Mouse (Mus musculus) neural tube, embryonic 15.5 days (tissue): ENCODE data around the gene Acot7. TPM values are rescaled to one million over a fixed set of nuclear protein-coding genes. Genes with fewer than 3 reads are reported as not detected.

Experiments used
- ATAC-seq: fragments of 200-750 bp; cut with Nextera tagmentation; 2 replicates; pipeline ENCODE4 v1.8.0; 2017; ENCODE audit warnings: mild to moderate bottlenecking, moderate TSS enrichment, moderate library complexity; ENCODE audit not compliant: low FRiP score
- H3K27ac ChIP-seq: fragments of 300-500 bp; sonication (generic); replicated peaks from 2 replicates; pipeline ENCODE4 v1.5.1; 2015; ENCODE audit warnings: mild to moderate bottlenecking, inconsistent platforms
- H3K27me3 ChIP-seq: fragments of 300-500 bp; sonication (generic); replicated peaks from 2 replicates; pipeline ENCODE4 v1.6.1; 2015; ENCODE audit warnings: inconsistent platforms
- H3K36me3 ChIP-seq: fragments of 300-500 bp; sonication (generic); 2 replicates; pipeline ENCODE4 v1.6.1; 2015; ENCODE audit warnings: inconsistent platforms
- H3K4me1 ChIP-seq: fragments of 300-500 bp; sonication (generic); 2 replicates; pipeline ENCODE4 v1.6.1; 2015; ENCODE audit warnings: inconsistent platforms
- H3K4me2 ChIP-seq: fragments of 300-500 bp; sonication (generic); 2 replicates; pipeline ENCODE4 v1.6.1; 2015; ENCODE audit warnings: inconsistent platforms, mild to moderate bottlenecking, moderate library complexity
- H3K4me3 ChIP-seq: fragments of 300-500 bp; sonication (generic); replicated peaks from 2 replicates; pipeline ENCODE4 v1.5.1; 2015; ENCODE audit warnings: mild to moderate bottlenecking, inconsistent platforms
- H3K9ac ChIP-seq: fragments of 300-500 bp; sonication (generic); replicated peaks from 2 replicates; pipeline ENCODE4 v1.6.1; 2015; ENCODE audit warnings: mild to moderate bottlenecking, inconsistent platforms
- H3K9me3 ChIP-seq: fragments of 300-500 bp; sonication (generic); replicated peaks from 2 replicates; pipeline ENCODE4 v1.6.1; 2016; ENCODE audit warnings: inconsistent platforms
- WGBS: fragments of 180-500 bp; shearing (Covaris S2); methylation state at CpG from one replicate; pipeline ENCODE4 v1.1.7; 2015; ENCODE audit warnings: mixed read lengths; 5-methylcytosine and 5-hydroxymethylcytosine counted together
- polyA plus RNA-seq: library from polyadenylated mRNA; unstranded; fragments of >200 nt; fragmentation: Nextera tagmentation; extraction: Ambion mirVana; gene quantifications from 2 replicates; pipeline ENCODE4 v1.2.1, GENCODE M21; 2015

The Acot7 gene
- polyA plus RNA-seq, 1 experiment from 2014 or later = 456 TPM

DNA sequence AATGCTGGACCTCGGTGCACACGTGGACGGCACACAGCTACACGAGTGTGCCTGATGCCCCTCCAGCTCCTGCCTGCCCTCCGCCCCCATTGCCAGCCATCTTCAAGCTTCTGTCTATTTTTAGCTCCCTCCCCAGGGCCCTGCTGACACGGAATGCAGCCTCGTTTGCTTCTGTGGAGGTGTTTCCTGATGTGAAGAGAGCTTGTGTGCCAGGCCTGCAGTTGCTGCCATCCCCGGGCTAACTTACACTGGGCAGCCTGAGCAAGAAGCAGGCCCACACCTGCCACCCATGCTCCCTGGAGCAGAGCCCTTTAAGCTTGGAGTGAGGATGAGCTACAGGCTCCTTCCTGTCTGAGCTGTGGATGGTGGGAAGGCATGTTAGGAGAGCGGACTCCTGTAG, 84.3 kb downstream of the Acot7 start:
- no peaks in the 10 kb centered on the region for H3K27me3 ChIP-seq
- H3K27ac ChIP-seq = no peak overlapping the region
- ATAC-seq = no peak
- 74% methylated on average over 9 of the region's 9 CpGs for whole genome bisulfite sequencing
- no peak overlapping the region for H3K4me2 ChIP-seq
- 0 out of 2 replicates have a peak, but pooled peaks cover 23% of the 10 kb centered on the region for H3K36me3 ChIP-seq
- no peak overlapping the region for H3K4me3 ChIP-seq
- H3K9ac ChIP-seq = no peak overlapping the region
- H3K4me1 ChIP-seq = peaks cover 25% of the 10 kb centered on the region
- no peaks in the 10 kb centered on the region for H3K9me3 ChIP-seq

- H3K36me3 ChIP-seq = 0 out of 2 replicates have a peak, but pooled peaks cover 23% of the 10 kb centered on the region
- 63% methylated on average over 9 of the region's 9 CpGs for WGBS
- H3K27me3 ChIP-seq = no peaks in the 10 kb centered on the region
- no peaks in the 10 kb centered on the region for H3K9me3 ChIP-seq
- H3K27ac ChIP-seq = no peak overlapping the region
- ATAC-seq = no peak
- no peak overlapping the region for H3K9ac ChIP-seq
- H3K4me1 ChIP-seq = peaks cover 30% of the 10 kb centered on the region
- H3K4me3 ChIP-seq = no peak overlapping the region
- H3K4me2 ChIP-seq = no peak overlapping the region
Observed at GRCm38 (mm10) chr4:152263089-152263488, 85.2 kb downstream of the Acot7 start.

DNA sequence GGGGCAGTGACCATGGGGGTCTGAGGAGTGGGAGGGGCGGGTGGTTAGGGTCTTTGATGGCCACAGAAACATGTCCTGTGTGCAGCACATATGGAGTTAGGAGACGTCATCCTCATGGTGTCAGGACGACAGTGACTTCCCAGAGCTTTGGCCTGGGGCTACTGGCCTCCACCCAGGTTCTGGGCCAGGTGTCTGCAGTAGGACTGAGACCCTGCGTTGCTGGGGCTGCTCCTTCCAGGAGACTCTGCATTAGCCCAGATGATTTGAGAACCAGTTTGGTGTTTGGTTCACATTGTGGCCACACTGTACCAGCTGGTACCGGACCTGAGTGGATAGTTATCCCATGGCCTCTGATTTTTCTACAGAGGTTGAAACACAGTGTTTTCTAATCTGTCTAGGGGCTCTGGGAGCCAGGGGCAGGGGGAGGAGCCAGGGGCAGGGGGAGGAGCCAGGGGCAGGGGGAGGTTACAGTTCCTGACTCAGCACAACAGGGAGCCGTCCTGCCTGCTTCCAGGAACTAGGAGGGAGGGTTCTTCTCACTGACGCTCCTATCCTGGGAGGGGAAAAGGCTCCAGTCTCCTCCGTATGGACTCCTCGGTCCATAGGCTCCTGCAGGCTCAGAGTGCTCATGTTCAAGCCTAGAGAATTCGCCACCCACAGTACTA, 85.7 kb downstream of the Acot7 start:
- WGBS = 41% methylated on average over 10 of the region's 10 CpGs
- H3K9ac ChIP-seq = no peak overlapping the region
- ATAC-seq = no peak

GRCm38 (mm10) chr4:152264177-152264530, 86.2 kb downstream of the Acot7 start:
- ATAC-seq = no peak
- H3K9ac ChIP-seq = no peak overlapping the region
- H3K36me3 ChIP-seq = 0 out of 2 replicates have a peak, but pooled peaks cover 23% of the 10 kb centered on the region
- peaks cover 32% of the 10 kb centered on the region for H3K4me1 ChIP-seq
- no peak overlapping the region; the same call in 1 of the 2 replicates for H3K27ac ChIP-seq
- no peak overlapping the region for H3K4me2 ChIP-seq
- H3K9me3 ChIP-seq = no peaks in the 10 kb centered on the region
- H3K27me3 ChIP-seq = no peaks in the 10 kb centered on the region; the same call in 1 of the 2 replicates
- 67% methylated on average over 4 of the region's 4 CpGs for WGBS
- H3K4me3 ChIP-seq = no peak overlapping the region

More for the DNA sequence above, 85.7 kb downstream of the Acot7 start:
- Histone ChIP-seq H3K4me3 (no peak overlapping the region), H3K36me3 (0 out of 2 replicates have a peak, but pooled peaks cover 23% of the 10 kb centered on the region), H3K4me2 (no peak overlapping the region), H3K9me3 (no peaks in the 10 kb centered on the region), H3K4me1 (peaks cover 32% of the 10 kb centered on the region), H3K27ac (no peak overlapping the region; the same call in 1 of the 2 replicates), H3K27me3 (no peaks in the 10 kb centered on the region; the same call in 1 of the 2 replicates)

DNA sequence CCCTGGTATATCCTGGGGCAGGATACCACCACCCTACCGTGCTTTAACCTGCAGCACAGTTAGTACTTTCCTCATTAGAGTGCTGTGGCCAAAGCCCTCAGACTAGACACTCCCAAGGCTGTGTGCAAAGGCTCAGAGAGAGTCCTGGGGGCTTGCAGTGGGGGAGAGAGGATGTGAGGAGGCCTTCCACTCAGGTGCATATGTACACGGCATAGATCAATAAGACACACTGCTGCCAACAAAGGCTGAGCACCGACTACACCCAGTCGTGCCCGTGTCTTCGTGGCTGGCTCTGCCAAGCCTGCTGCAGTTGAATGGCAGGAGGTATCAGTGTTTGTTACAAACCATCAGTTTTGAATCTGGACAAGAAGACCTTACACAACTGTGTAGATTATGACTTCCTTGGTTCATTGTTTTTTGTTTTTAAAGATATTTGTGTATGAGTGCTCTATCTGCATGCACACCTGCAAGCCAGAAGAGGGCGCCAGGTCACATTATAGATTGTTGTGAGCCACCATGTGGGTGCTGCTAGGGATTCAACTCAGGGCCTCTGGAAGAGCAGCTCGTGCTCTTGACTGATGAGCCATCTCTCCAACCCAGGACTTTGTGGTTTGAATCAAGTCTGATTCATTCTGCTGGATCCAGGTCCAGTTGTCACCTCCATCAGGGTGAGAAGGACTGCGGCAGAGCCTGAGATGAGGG, 87.1 kb downstream of the Acot7 start:
- Histone ChIP-seq H3K4me2 (no peak overlapping the region), H3K9me3 (no peaks in the 10 kb centered on the region), H3K27me3 (no peaks in the 10 kb centered on the region; the same call in 1 of the 2 replicates), H3K36me3 (0 out of 2 replicates have a peak, but pooled peaks cover 18% of the 10 kb centered on the region), H3K4me3 (no peak overlapping the region), H3K9ac (no peak overlapping the region), H3K27ac (no peak overlapping the region), H3K4me1 (peaks cover 32% of the 10 kb centered on the region)
- ATAC-seq = no peak
- WGBS = 92% methylated on average over 9 of the region's 9 CpGs

DNA sequence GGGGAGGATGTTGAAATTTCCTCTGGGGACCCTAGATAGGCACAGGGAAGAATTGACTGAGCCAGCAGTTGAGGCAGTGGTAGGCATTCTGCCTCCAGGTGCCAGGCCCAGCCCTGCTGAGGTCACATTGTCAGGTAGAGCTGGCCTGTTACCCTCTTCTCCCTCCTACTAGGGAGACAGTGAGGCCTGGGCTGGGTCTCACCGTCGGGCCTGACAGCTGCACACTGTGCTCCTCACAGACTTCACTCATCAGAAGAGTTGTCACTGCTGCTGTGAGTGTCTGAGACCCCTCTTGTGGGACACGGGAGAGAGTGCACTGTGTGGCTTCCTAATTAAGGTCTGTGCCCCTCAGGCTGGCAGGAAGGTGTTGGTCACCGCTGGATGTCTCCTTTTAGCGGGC, 87.9 kb downstream of the Acot7 start:
- peaks cover 32% of the 10 kb centered on the region for H3K4me1 ChIP-seq
- H3K27ac ChIP-seq = peak overlapping the region; percentile 45
- H3K9ac ChIP-seq = 0 out of 2 replicates have a peak overlapping the region, but pooled peaks have one; percentile 3
- H3K9me3 ChIP-seq = no peaks in the 10 kb centered on the region
- H3K4me2 ChIP-seq = no peak overlapping the region
- no peak for ATAC-seq
- WGBS = 64% methylated on average over 5 of the region's 5 CpGs
- H3K36me3 ChIP-seq = 0 out of 2 replicates have a peak, but pooled peaks cover 16% of the 10 kb centered on the region
- H3K4me3 ChIP-seq = no peak overlapping the region
- no peaks in the 10 kb centered on the region; the same call in 1 of the 2 replicates for H3K27me3 ChIP-seq

- ATAC-seq = no peak
- 63% methylated on average over 10 of the region's 10 CpGs for WGBS
- H3K27ac ChIP-seq = peak overlapping the region; percentile 45
- no peak overlapping the region for H3K9ac ChIP-seq
- no peaks in the 10 kb centered on the region; the same call in 1 of the 2 replicates for H3K27me3 ChIP-seq
- H3K4me2 ChIP-seq = no peak overlapping the region
- H3K4me3 ChIP-seq = no peak overlapping the region
- H3K4me1 ChIP-seq = peaks cover 32% of the 10 kb centered on the region
- H3K9me3 ChIP-seq = no peaks in the 10 kb centered on the region
- H3K36me3 ChIP-seq = 0 out of 2 replicates have a peak, but pooled peaks cover 11% of the 10 kb centered on the region
Observed at GRCm38 (mm10) chr4:152266236-152266895, 88.4 kb downstream of the Acot7 start.

GRCm38 (mm10) chr4:152267748-152268369, 89.9 kb downstream of the Acot7 start:
- H3K9me3 ChIP-seq = no peaks in the 10 kb centered on the region
- H3K27ac ChIP-seq = no peak overlapping the region
- no peak for ATAC-seq
- no peaks in the 10 kb centered on the region; the same call in 1 of the 2 replicates for H3K27me3 ChIP-seq
- no peak overlapping the region for H3K9ac ChIP-seq
- WGBS = 66% methylated on average over 13 of the region's 13 CpGs
- H3K4me2 ChIP-seq = no peak overlapping the region
- H3K36me3 ChIP-seq = peaks cover 17% of the 10 kb centered on the region; the same call in 1 of the 2 replicates
- peaks cover 43% of the 10 kb centered on the region for H3K4me1 ChIP-seq
- H3K4me3 ChIP-seq = no peak overlapping the region

GRCm38 (mm10) chr4:152269967-152270366, 92.0 kb downstream of the Acot7 start:
- H3K9ac ChIP-seq = no peak overlapping the region
- H3K4me3 ChIP-seq = no peak overlapping the region
- ATAC-seq = no peak

DNA sequence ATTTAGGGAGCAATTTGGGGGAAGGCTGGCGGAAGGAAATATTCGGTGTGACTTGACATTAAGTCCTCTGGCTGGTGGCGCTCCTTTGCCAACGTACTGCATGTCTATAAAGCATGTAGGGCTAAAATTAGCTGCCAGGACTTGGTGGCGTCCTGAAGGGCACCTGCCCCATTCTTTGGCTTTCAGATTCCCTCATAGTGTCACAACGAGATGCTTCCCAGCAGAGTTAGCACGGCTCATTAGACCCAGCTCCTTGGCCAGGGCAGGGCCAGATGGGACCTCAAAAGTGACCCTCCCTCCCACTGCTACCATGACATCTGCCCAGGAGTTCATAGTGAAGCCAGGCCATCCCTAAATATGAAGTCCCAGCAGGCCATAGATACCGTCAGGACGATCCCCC, 92.7 kb downstream of the Acot7 start:
- WGBS = 68% methylated on average over 9 of the region's 9 CpGs
- peaks cover 6% of the 10 kb centered on the region; the same call in 1 of the 2 replicates for H3K36me3 ChIP-seq
- no peak overlapping the region for H3K27ac ChIP-seq
- H3K9me3 ChIP-seq = no peaks in the 10 kb centered on the region
- peaks cover 8% of the 10 kb centered on the region for H3K27me3 ChIP-seq
- no peak overlapping the region for H3K9ac ChIP-seq
- H3K4me2 ChIP-seq = no peak overlapping the region
- no peak overlapping the region for H3K4me3 ChIP-seq
- ATAC-seq = no peak
- peaks cover 56% of the 10 kb centered on the region for H3K4me1 ChIP-seq

More at GRCm38 (mm10) chr4:152269967-152270366, 92.0 kb downstream of the Acot7 start:
- WGBS = 89% methylated on average over 13 of the region's 13 CpGs
- H3K4me2 ChIP-seq = no peak overlapping the region
- peaks cover 1% of the 10 kb centered on the region for H3K27me3 ChIP-seq
- no peak overlapping the region for H3K27ac ChIP-seq
- H3K36me3 ChIP-seq = peaks cover 10% of the 10 kb centered on the region; the same call in 1 of the 2 replicates
- no peaks in the 10 kb centered on the region for H3K9me3 ChIP-seq
- H3K4me1 ChIP-seq = peaks cover 54% of the 10 kb centered on the region

GRCm38 (mm10) chr4:152271334-152271733, 93.4 kb downstream of the Acot7 start:
- H3K9me3 ChIP-seq = no peaks in the 10 kb centered on the region
- H3K4me2 ChIP-seq = no peak overlapping the region
- no peak overlapping the region for H3K27ac ChIP-seq
- 93% methylated on average over 11 of the region's 11 CpGs for WGBS
- no peak for ATAC-seq
- no peak overlapping the region for H3K4me3 ChIP-seq
- peaks cover 15% of the 10 kb centered on the region for H3K27me3 ChIP-seq
- peaks cover 6% of the 10 kb centered on the region; the same call in 1 of the 2 replicates for H3K36me3 ChIP-seq
- H3K4me1 ChIP-seq = peaks cover 56% of the 10 kb centered on the region
- H3K9ac ChIP-seq = no peak overlapping the region
